8 mouse cellular contexts compared by ENCODE assay signal in the genomic region with DNA sequence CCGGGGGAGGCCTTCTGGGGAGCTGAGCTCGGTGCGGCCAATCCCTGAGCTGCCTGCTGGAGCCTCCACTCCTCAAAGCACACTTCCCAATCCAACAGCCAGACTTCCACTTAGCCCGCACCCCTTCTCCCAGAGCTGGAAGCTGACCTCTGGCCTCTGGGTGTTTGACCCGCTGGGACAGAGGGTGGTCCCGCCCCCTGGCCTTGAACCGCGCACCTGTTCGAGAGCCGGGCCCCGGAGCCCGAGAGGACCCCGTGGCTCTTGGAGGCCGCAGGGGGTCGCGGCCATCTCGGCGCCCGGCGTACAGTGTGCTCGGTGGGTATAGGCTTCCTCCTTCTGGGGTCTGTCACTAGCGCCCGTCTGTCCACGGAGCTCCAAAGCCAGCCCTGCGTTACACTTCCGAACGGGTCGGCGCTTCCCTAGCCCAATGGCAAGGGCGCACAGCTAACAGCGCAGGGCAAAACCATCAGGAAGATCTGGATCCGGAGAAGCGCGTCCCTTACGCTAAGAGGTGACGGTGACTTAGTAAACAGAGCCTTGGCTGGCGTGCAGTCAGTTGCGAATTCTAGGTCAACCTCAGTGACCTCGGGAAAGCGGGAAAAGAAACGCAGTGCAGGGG. TPM values are rescaled to one million over a fixed set of nuclear protein-coding genes. Genes with fewer than 3 reads are reported as not detected.
DNase-seq lines count a peak whose midpoint lies in the region; ATAC-seq lines count a peak whose summit lies in the region.

No protein-coding gene starts in this region.

- no peaks in the 10 kb centered on the region for H3K9me3 ChIP-seq in heart, embryonic 16.5 days (replicated peaks; ENCODE audit: control insufficient read depth, low read length)
- H3K9me3 ChIP-seq in midbrain, embryonic 10.5 days (replicated peaks) = no peaks in the 10 kb centered on the region

- H3K9ac ChIP-seq in heart, embryonic 16.5 days (ENCODE audit: low read length) = peak overlapping the region; percentile 63

- H3K27ac ChIP-seq in brown adipose tissue, adult 24 weeks (replicated peaks; ENCODE audit: low read depth, low read length) = 0 out of 2 replicates have a peak overlapping the region, but pooled peaks have one; percentile 6
- H3K27ac ChIP-seq in heart, embryonic 16.5 days (ENCODE audit: low read length) = peak overlapping the region; percentile 60
- no peak overlapping the region for H3K27ac ChIP-seq in midbrain, embryonic 10.5 days (replicated peaks)

- H3K36me3 ChIP-seq in heart, embryonic 16.5 days (ENCODE audit: control insufficient read depth, insufficient read depth) = no peaks in the 10 kb centered on the region
- no peaks in the 10 kb centered on the region for H3K36me3 ChIP-seq in midbrain, embryonic 10.5 days

- H3K4me2 ChIP-seq in heart, embryonic 16.5 days (ENCODE audit: low read depth, low read length) = peak overlapping the region; percentile 78

- 4% methylated on average over 41 of the region's 41 CpGs for WGBS in heart, embryonic 16.5 days
- WGBS in midbrain, embryonic 10.5 days = under 1% methylated on average over 41 of the region's 41 CpGs

- H3K4me3 ChIP-seq in brown adipose tissue, adult 24 weeks (ENCODE audit: insufficient read depth, low read depth, low read length) = peak overlapping the region; percentile 44
- peak overlapping the region; percentile 53 for H3K4me3 ChIP-seq in heart, embryonic 16.5 days (ENCODE audit: low read length)
- H3K4me3 ChIP-seq in midbrain, embryonic 10.5 days = peak overlapping the region; percentile 49

- intact Hi-C loops in gastrocnemius, postnatal 14 days (cut with DNase I; ENCODE audit: low total_unique reads) = no loop called here

- no peaks in the 10 kb centered on the region for H3K4me1 ChIP-seq in brown adipose tissue, adult 24 weeks (ENCODE audit: control insufficient read depth, insufficient read depth, insufficient read length, low read length)
- H3K4me1 ChIP-seq in heart, embryonic 16.5 days (ENCODE audit: control insufficient read depth, insufficient read depth, low read length) = peaks cover 13% of the 10 kb centered on the region
- H3K4me1 ChIP-seq in midbrain, embryonic 10.5 days = peaks cover 20% of the 10 kb centered on the region

- ATAC-seq in heart, embryonic 16.5 days (replicated peaks; ENCODE audit: extremely low read depth, insufficient read depth, low FRiP score) = peak; percentile 53
- ATAC-seq in monocyte, adult 5-6 weeks (replicated peaks; ENCODE audit: insufficient number of reproducible peaks, low FRiP score, low TSS enrichment, poor library complexity, severe bottlenecking) = no peak

- peaks cover 68% of the 10 kb centered on the region for H3K27me3 ChIP-seq in heart, embryonic 16.5 days (ENCODE audit: control insufficient read depth, insufficient read depth, low read length)
- peaks cover 90% of the 10 kb centered on the region for H3K27me3 ChIP-seq in midbrain, embryonic 10.5 days (ENCODE audit: low read depth, poor library complexity, severe bottlenecking)

- peak; percentile 11 for DNase-seq in adrenal gland, postnatal 10 days
- DNase-seq in adrenal gland, adult 18-20 months (ENCODE audit: low spot score in 2 of 2) = no peak
- peak; percentile 53 for DNase-seq in midbrain, embryonic 10.5 days (ENCODE audit: low spot score)
- no peak for DNase-seq in thymus, postnatal 4 days
- no peak for DNase-seq in gastrocnemius, postnatal 14 days

RNA-seq across cellular contexts. Expression of a gene that starts 8.6 kb away (rescaled TPM):
- 1 to 10 TPM; 3.5 to 3.7 TPM for total RNA-seq in adrenal gland, postnatal 10 days (2021)
- total RNA-seq in adrenal gland, adult 18-20 months (2021) = 1 to 10 TPM in 1 of 2 experiments, under 1 TPM in 1; 0.70 to 1.4 TPM
- polyA plus RNA-seq in brown adipose tissue, adult 24 weeks (2012; ENCODE audit: insufficient read depth, insufficient read length, missing spikeins) = 0.63 and 1.5 TPM in 2 replicates
- 7.5 and 8.4 TPM in 2 replicates for polyA plus RNA-seq in heart, embryonic 16.5 days (2015; fragmentation: Nextera tagmentation; extraction: Ambion mirVana)
- polyA plus RNA-seq in midbrain, embryonic 10.5 days (2016; fragmentation: Nextera tagmentation; extraction: Ambion mirVana) = 3.9 and 4.2 TPM in 2 replicates
- total RNA-seq in monocyte, adult 5-6 weeks (2017) = not detected in 3 replicates
- total RNA-seq in gastrocnemius, postnatal 14 days (2021) = 1 to 10 TPM; 1.2 to 2.3 TPM

Comparison
In these comparisons a context has a peak if more than half of its experiments do, and no peak if none do; other contexts are left out.
1. DNase-seq: peak in adrenal gland, postnatal 10 days (single experiment) and midbrain, embryonic 10.5 days (single experiment); none in adrenal gland, adult 18-20 months (0 of 2), thymus, postnatal 4 days (single experiment) and gastrocnemius, postnatal 14 days (single experiment).
2. Peak in every context shown above with its lines, with median percentiles within 50 percentile points of each other: H3K4me3 ChIP-seq.